8 mouse cellular contexts compared by ENCODE assay signal in genomic region chr1:183679949-183680348, GRCm38 (mm10).
DNase-seq lines count a peak whose midpoint lies in the region; ATAC-seq lines count a peak whose summit lies in the region.

No protein-coding gene starts in this region.

- no peaks in the 10 kb centered on the region for H3K27me3 ChIP-seq in heart, embryonic 11.5 days (ENCODE audit: control insufficient read depth, insufficient read depth, low read length)
- no peaks in the 10 kb centered on the region for H3K27me3 ChIP-seq in lung, embryonic 16.5 days (ENCODE audit: control insufficient read depth, insufficient read depth, low read depth, low read length)
- H3K27me3 ChIP-seq in liver, embryonic 11.5 days (replicated peaks; ENCODE audit: control insufficient read depth, insufficient read depth, low read length): no peaks in the 10 kb centered on the region

- H3K36me3 ChIP-seq in heart, embryonic 11.5 days (ENCODE audit: control insufficient read depth, insufficient read depth, low read length): no peaks in the 10 kb centered on the region
- H3K36me3 ChIP-seq in lung, embryonic 16.5 days (ENCODE audit: control insufficient read depth, insufficient read depth, low read length): no peaks in the 10 kb centered on the region
- no peaks in the 10 kb centered on the region for H3K36me3 ChIP-seq in liver, embryonic 11.5 days (ENCODE audit: control insufficient read depth, insufficient read depth, low read length)

- peak; percentile 44 for DNase-seq in kidney, postnatal 10 days
- no peak for DNase-seq in kidney, adult 9 months
- DNase-seq in adrenal gland, postnatal 25 days: peak; percentile 59
- peak; percentile 36 to 78 for DNase-seq in urinary bladder, postnatal 36 days (ENCODE audit: low spot score in 2 of 2)
- DNase-seq in liver, embryonic 11.5 days (ENCODE audit: low spot score): no peak
- no peak for DNase-seq in embryo, embryonic 10.5 days (ENCODE audit: low spot score)

- H3K27ac ChIP-seq in heart, embryonic 11.5 days (ENCODE audit: low read depth, low read length): 0 out of 2 replicates have a peak overlapping the region, but pooled peaks have one; percentile 16
- H3K27ac ChIP-seq in lung, embryonic 16.5 days (ENCODE audit: low read length): peak overlapping the region; percentile 9; the same call in 1 of the 2 replicates
- H3K27ac ChIP-seq in liver, embryonic 11.5 days (ENCODE audit: low read depth, low read length): no peak overlapping the region

- no peak overlapping the region for H3K9ac ChIP-seq in heart, embryonic 11.5 days (ENCODE audit: low read depth, low read length)
- no peak overlapping the region for H3K9ac ChIP-seq in lung, embryonic 16.5 days (ENCODE audit: low read length)
- H3K9ac ChIP-seq in liver, embryonic 11.5 days (ENCODE audit: low read depth, low read length): no peak overlapping the region

- H3K9me3 ChIP-seq in heart, embryonic 11.5 days (replicated peaks; ENCODE audit: control insufficient read depth, low read length): 0 out of 2 replicates have a peak, but pooled peaks cover 3% of the 10 kb centered on the region
- H3K9me3 ChIP-seq in lung, embryonic 16.5 days (ENCODE audit: control insufficient read depth, low read length): no peaks in the 10 kb centered on the region
- H3K9me3 ChIP-seq in liver, embryonic 11.5 days (ENCODE audit: control insufficient read depth, low read length): no peaks in the 10 kb centered on the region

- no peak for ATAC-seq in heart, embryonic 11.5 days (replicated peaks; ENCODE audit: insufficient number of reproducible peaks, low FRiP score, low TSS enrichment)
- peak; percentile 71 for ATAC-seq in lung, embryonic 16.5 days (ENCODE audit: low read depth)
- no peak for ATAC-seq in liver, embryonic 11.5 days (replicated peaks; ENCODE audit: low FRiP score)

- no peak overlapping the region for H3K4me2 ChIP-seq in heart, embryonic 11.5 days
- H3K4me2 ChIP-seq in lung, embryonic 16.5 days (ENCODE audit: low read depth, low read length): peak overlapping the region; percentile 24
- no peak overlapping the region for H3K4me2 ChIP-seq in liver, embryonic 11.5 days

- 35% methylated on average over 11 of the region's 11 CpGs for WGBS in heart, embryonic 11.5 days (ENCODE audit: insufficient replicate concordance)
- 16% methylated on average over 11 of the region's 11 CpGs for WGBS in lung, embryonic 16.5 days
- 50% methylated on average over 11 of the region's 11 CpGs for WGBS in liver, embryonic 11.5 days

- no peak overlapping the region for H3K4me3 ChIP-seq in heart, embryonic 11.5 days (ENCODE audit: low read depth, low read length)
- no peak overlapping the region for H3K4me3 ChIP-seq in lung, embryonic 16.5 days (ENCODE audit: low read length)
- no peak overlapping the region for H3K4me3 ChIP-seq in liver, embryonic 11.5 days (ENCODE audit: low read depth, low read length)

- H3K4me1 ChIP-seq in heart, embryonic 11.5 days (ENCODE audit: control insufficient read depth, insufficient read depth, low read length): no peaks in the 10 kb centered on the region
- peaks cover 12% of the 10 kb centered on the region; the same call in 1 of the 2 replicates for H3K4me1 ChIP-seq in lung, embryonic 16.5 days (replicated peaks; ENCODE audit: control insufficient read depth, insufficient read depth, low read length)
- H3K4me1 ChIP-seq in liver, embryonic 11.5 days (replicated peaks; ENCODE audit: control insufficient read depth, insufficient read depth, low read length): no peaks in the 10 kb centered on the region

Comparison
In these comparisons a context has a peak if more than half of its experiments do, and no peak if none do; other contexts are left out.
1. DNase-seq: peak in kidney, postnatal 10 days (single experiment), adrenal gland, postnatal 25 days (single experiment) and urinary bladder, postnatal 36 days (2 of 2); none in kidney, adult 9 months (single experiment), liver, embryonic 11.5 days (single experiment) and embryo, embryonic 10.5 days (single experiment).